Mouse (Mus musculus) layer of hippocampus, adult 9-11 months (tissue): ENCODE measurements around the gene Acan.

Experiments used
- DNase-seq: peaks from one replicate; pipeline ENCODE4 v3.0.0; 2022

Acan gene

DNA sequence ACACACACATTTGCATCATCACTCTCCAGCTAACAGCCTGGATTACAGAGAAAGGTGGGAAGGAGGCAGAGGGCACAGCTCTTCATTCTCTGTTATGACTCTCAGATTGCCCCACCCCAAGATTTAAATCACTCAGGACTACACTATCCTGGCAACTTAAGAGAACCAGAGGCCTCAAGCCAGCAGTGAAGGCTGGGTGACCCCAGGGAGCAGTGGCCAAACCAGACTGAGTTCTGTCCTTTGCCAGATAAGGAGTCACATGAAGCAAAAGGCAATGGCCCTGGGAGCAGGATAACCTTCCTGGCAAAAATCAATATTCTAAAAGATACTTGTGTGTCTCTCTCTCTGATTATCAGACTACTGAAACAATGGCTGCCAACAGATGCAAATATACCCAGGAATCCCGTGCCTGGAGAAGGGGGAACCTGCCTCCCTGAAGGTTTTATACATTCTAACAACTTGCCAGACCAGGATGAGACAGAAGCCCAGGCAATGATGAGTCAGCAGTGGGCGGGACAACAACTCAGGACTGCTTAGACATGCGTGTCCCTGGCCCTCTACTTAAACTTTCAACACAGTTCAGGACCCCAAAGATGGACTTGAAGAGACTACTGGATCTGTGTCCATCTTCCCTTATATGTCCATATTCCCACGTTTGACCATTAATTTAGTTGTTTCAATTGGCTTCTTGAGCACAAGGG lies 86.8 kb downstream of the Acan start:
- DNase-seq: no peak

DNA sequence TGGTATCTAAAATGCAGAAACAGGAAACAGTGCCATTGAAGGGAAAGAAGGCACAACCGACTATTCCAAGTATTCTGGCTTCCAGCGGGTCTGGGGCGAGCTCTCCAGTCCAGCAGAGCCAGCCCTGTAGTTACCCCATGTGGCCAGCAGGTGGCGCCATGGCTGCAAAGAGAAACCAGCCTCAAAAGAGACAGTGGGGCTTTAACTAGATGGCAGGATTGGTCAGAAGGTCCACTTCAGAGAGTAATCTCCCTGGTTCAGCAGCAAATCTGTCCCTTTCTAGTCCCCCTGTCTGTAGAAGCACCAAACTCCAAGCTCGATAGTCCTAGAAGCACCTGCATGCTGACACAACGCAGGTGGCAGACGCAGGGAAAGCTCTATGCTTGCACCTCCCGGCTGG lies 87.6 kb downstream of the Acan start:
- peak; percentile 72 for DNase-seq

DNA sequence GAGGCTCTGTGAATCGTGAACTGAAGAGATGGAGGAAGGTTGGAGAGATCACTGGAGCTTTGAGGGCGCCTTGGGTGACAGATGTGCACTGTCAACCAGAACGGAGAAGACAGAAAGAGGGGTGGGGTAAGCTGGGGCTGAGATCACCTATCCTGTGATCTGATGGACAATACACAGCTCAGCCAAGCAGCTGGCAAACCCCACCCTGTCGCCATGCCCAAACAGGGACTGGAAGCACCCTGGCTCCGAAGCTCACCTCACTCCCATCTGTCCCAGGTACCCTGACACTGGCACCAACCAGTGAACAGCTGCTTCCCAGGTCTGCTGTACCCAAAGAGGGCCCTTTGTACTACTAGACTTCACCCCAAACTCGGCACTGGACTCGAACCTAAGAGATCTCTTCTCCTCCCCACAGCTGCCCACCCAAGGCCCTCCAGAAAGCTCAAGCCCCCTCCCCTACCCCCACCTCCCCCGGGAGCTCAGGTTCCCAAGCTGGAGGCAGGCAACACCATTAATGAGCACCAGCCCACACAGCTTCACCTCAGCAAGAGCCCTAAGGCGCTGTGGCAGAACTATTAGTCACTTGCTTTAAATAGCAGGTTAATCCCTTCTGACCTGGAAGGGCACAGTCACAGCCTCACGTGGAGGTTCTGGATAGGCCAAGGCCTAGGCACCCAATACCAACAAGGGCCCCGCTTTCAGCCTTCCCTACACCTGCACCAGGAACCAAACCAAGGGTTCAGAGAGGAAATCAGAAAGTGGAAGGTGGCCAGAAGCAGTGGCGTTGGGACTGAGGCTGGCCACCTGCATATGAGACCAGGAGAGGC lies 93.9 kb downstream of the Acan start:
- DNase-seq: no peak

DNA sequence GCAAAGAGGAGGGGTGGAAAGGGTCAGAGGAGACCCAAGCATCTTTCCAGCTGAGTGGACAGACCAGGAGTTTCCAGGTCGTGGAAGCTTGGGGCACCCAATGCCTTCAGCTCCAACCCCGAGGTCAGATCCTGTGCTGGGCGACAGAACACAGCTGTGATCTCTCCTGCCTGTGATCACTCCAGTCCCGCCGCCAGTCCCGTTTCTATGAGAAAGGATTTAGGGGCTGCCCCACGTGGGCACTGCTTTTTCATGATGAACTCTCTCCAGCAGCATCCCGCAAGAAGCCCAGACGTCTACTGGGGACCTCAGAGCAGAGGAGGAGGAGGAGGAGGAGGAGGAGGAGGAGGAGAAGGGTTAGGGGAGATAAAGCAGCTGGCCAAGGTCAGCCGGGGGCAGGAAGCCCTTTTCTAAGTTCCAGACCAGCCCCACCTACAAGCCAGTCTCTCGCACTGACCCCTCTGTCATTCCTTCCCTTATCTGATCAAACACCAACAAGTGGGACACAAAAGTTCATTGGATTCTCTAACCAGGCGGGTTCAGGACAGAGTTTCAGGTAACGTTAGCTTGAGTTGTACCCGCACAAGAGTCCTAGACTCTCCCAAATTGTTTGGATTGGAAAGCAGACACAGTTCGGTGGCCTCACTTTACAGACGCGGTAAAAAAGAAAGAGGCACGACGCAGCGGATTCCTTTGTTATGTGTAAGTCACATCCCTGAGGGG lies 94.8 kb downstream of the Acan start:
- DNase-seq: no peak

DNA sequence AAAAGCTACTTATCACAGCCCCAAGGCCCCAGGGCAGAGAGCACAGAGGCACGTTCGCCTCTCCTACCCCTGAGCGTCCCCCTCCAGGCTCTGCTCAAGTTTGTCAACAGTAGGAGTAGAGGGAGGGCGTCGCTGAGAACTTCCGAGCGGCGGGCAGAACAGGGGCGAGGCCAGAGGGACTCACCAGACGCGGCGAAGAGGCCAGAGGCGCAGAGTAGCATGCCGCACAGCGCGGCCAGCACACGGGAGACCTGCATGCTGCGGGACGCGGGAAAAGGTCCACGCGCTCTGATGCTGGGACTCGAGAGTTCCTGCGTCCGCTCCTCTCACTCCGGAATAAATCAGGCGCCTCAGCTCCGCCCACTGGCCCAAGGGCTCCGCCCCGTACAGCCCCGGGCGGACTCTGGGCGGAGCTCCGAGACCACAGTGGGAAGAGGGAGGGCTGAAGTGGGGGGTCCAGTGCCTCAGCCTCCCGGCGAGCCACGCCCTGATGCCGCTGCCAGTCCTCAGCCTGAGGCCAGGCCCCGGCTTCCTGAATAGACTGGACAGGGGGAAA lies 95.5 kb downstream of the Acan start, which contains the start of gene Mfge8:
Mfge8 (minus strand) TSS at position 350 of the 556 bp plus-strand sequence.
- DNase-seq: peak; percentile 82

DNA sequence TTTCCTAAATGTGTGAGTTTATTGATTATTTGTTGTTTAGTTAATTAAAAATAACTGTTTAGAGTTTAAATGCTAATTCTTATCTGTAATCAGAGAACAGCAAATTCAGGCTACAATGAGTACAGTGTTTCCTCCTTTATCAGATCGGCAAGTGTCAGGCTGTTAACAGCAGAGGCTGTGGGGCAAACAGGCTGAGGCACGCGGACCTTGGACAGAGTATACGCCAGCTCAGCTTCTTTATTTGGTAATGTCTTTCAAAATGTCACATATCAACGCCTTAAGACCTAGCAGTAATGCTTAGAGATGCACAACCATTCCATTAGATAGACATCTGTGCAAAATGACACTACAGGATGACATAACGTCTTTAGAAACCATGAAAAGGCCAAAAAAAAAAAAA lies 96.2 kb downstream of the Acan start:
- DNase-seq: no peak

DNA sequence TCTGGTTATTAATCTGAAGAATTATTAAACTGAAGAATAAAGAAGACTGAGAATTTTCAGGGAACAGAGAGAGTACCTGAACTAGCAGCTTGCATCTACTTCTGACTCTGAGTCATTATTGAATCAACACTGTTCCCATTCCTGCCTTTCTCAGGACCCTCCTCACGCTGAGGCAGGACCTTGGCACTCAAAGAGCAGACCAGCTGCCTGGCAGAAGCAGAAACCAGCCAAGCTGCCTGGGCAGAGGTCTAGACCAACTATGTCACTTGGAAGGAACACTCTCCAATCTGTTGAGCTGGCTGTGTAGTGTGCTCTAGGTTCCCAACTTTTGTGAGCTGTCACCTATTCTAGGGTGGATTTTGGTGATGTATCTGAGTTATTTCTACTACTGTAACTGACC lies 106.1 kb downstream of the Acan start:
- no peak for DNase-seq
